26 mouse cellular contexts compared by ENCODE assay signal in the genomic region with DNA sequence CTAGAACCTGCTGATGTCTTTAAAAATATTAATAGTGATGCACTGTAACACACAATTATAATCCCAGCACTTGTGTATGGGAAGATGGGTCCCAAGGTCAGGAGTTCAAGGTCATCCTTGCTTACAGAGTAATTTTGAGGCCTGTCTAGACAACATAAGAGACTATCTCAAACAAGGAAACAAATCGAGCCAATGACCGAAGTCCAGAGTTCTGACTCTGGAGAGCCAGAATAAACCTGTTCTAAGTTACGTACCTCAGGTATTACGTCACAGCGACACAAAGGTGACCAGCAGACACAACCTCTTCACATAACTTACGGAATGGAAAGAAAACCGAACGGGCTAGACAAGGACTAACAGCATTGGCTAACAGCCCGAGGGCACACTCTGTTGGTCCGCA. TPM values are rescaled to one million over a fixed set of nuclear protein-coding genes. Genes with fewer than 3 reads are reported as not detected.
A peak's percentile ranks its signal among the peaks of the same experiment; 100 is the strongest.
DNase-seq lines count a peak whose midpoint lies in the region; ATAC-seq and TF ChIP-seq lines count a peak whose summit lies in the region.
"Had no signal": no experiment of that assay in that cellular context is flagged by ENCODE, and none has a peak within 500 bp of the region (broad histone marks: within the 10 kb centered on the region; RNA-seq: fewer than 3 reads in every experiment).

No protein-coding gene starts in this region.

- no peaks in the 10 kb centered on the region for H3K36me3 ChIP-seq in liver, adult 2 months (ENCODE audit: control insufficient read depth, insufficient read depth, low read length)
- no peaks in the 10 kb centered on the region for H3K36me3 ChIP-seq in liver, embryonic 11.5 days (ENCODE audit: control insufficient read depth, insufficient read depth, low read length)
- no peaks in the 10 kb centered on the region for H3K36me3 ChIP-seq in intestine, embryonic 15.5 days
- H3K36me3 ChIP-seq in intestine, postnatal 0 days (ENCODE audit: control insufficient read depth, insufficient read depth) = no peaks in the 10 kb centered on the region
- H3K36me3 ChIP-seq in neural tube, embryonic 15.5 days = no peaks in the 10 kb centered on the region
- H3K36me3 ChIP-seq: embryonic facial prominence, embryonic 13.5 days; embryonic facial prominence, embryonic 15.5 days; forebrain, embryonic 10.5 days; forebrain, embryonic 12.5 days; G1E had no signal

- WGBS in liver, adult 2 months = 50% methylated on average over 10 of the region's 10 CpGs
- WGBS in liver, embryonic 11.5 days = 90% methylated on average over 10 of the region's 10 CpGs
- 87% methylated on average over 10 of the region's 10 CpGs for WGBS in intestine, embryonic 15.5 days
- 74% methylated on average over 10 of the region's 10 CpGs for WGBS in intestine, postnatal 0 days
- 92% methylated on average over 10 of the region's 10 CpGs for WGBS in neural tube, embryonic 15.5 days

- no peaks in the 10 kb centered on the region for H3K79me2 ChIP-seq in liver, adult 2 months (ENCODE audit: control insufficient read depth, insufficient read depth, low read length)

- no peak for ATAC-seq in liver, embryonic 11.5 days (replicated peaks; ENCODE audit: low FRiP score)
- peak; percentile 59 for ATAC-seq in intestine, embryonic 15.5 days
- ATAC-seq in intestine, postnatal 0 days = peak; percentile 72
- ATAC-seq in neural tube, embryonic 15.5 days (ENCODE audit: low FRiP score) = no peak
- ATAC-seq: activated CD4-positive, CD25-positive, alpha-beta regulatory T cell, adult 4 months; CD4-positive, CD25-positive, alpha-beta regulatory T cell, adult 4 months; forebrain, embryonic 14.5 days; forebrain, embryonic 16.5 days; Patski had no signal

- no peak for TF ChIP-seq POLR2A in liver, adult 2 months (IDR thresholded peaks at IDR 0.05; ENCODE audit: extremely low read depth, insufficient read depth, low read length)

- DNase-seq in liver, adult 2 months (ENCODE audit: extremely low read depth, low read depth, low spot score) = peak; percentile 3
- DNase-seq in liver, embryonic 11.5 days (ENCODE audit: low spot score) = no peak
- DNase-seq: adrenal gland, adult 8-10 months; adrenal gland, postnatal 14 days; adrenal gland, postnatal 36 days; B cell, adult 2 months; cerebellum, adult 11-12 months; cerebellum, adult 2 months; cerebellum, adult 9-10 months; cerebellum, postnatal 10 days; cerebellum, postnatal 25 days; embryo, embryonic 11 days had no signal

- no peaks in the 10 kb centered on the region for H3K27me3 ChIP-seq in liver, adult 2 months (ENCODE audit: control insufficient read depth, insufficient read depth, low read length)
- no peaks in the 10 kb centered on the region for H3K27me3 ChIP-seq in liver, embryonic 11.5 days (replicated peaks; ENCODE audit: control insufficient read depth, insufficient read depth, low read length)
- no peaks in the 10 kb centered on the region for H3K27me3 ChIP-seq in intestine, embryonic 15.5 days (replicated peaks)
- H3K27me3 ChIP-seq in intestine, postnatal 0 days (replicated peaks; ENCODE audit: control insufficient read depth, insufficient read depth, low read length) = no peaks in the 10 kb centered on the region
- no peaks in the 10 kb centered on the region for H3K27me3 ChIP-seq in neural tube, embryonic 15.5 days (replicated peaks)
- H3K27me3 ChIP-seq: embryonic facial prominence, embryonic 13.5 days; embryonic facial prominence, embryonic 15.5 days; forebrain, embryonic 12.5 days; Patski had no signal

- H3K9ac ChIP-seq in liver, adult 2 months (ENCODE audit: low read depth, low read length) = no peak overlapping the region
- no peak overlapping the region for H3K9ac ChIP-seq in liver, embryonic 11.5 days (ENCODE audit: low read depth, low read length)
- H3K9ac ChIP-seq in intestine, embryonic 15.5 days = no peak overlapping the region
- no peak overlapping the region for H3K9ac ChIP-seq in intestine, postnatal 0 days (ENCODE audit: low read depth, low read length)
- no peak overlapping the region for H3K9ac ChIP-seq in neural tube, embryonic 15.5 days (replicated peaks)
- H3K9ac ChIP-seq: embryonic facial prominence, embryonic 13.5 days; embryonic facial prominence, embryonic 15.5 days; forebrain, embryonic 12.5 days had no signal

- no peaks in the 10 kb centered on the region for H3K9me3 ChIP-seq in liver, embryonic 11.5 days (ENCODE audit: control insufficient read depth, low read length)
- no peaks in the 10 kb centered on the region for H3K9me3 ChIP-seq in intestine, embryonic 15.5 days
- no peaks in the 10 kb centered on the region for H3K9me3 ChIP-seq in intestine, postnatal 0 days (ENCODE audit: control insufficient read depth)
- H3K9me3 ChIP-seq in neural tube, embryonic 15.5 days (replicated peaks) = no peaks in the 10 kb centered on the region
- H3K9me3 ChIP-seq: embryonic facial prominence, embryonic 13.5 days; embryonic facial prominence, embryonic 15.5 days; forebrain, embryonic 10.5 days; forebrain, embryonic 12.5 days had no signal

- no peak overlapping the region for H3K4me2 ChIP-seq in liver, embryonic 11.5 days
- H3K4me2 ChIP-seq in intestine, embryonic 15.5 days (replicated peaks) = no peak overlapping the region
- no peak overlapping the region for H3K4me2 ChIP-seq in intestine, postnatal 0 days (replicated peaks; ENCODE audit: low read depth)
- no peak overlapping the region for H3K4me2 ChIP-seq in neural tube, embryonic 15.5 days
- H3K4me2 ChIP-seq: embryonic facial prominence, embryonic 13.5 days; embryonic facial prominence, embryonic 15.5 days; forebrain, embryonic 12.5 days had no signal

- no peak overlapping the region for H3K27ac ChIP-seq in liver, adult 2 months (replicated peaks; ENCODE audit: insufficient read depth, low read depth, low read length)
- no peak overlapping the region for H3K27ac ChIP-seq in liver, embryonic 11.5 days (ENCODE audit: low read depth, low read length)
- H3K27ac ChIP-seq in intestine, embryonic 15.5 days = no peak overlapping the region
- H3K27ac ChIP-seq in intestine, postnatal 0 days (ENCODE audit: low read depth, low read length) = no peak overlapping the region
- H3K27ac ChIP-seq in neural tube, embryonic 15.5 days (replicated peaks) = no peak overlapping the region
- H3K27ac ChIP-seq: embryonic facial prominence, embryonic 13.5 days; embryonic facial prominence, embryonic 15.5 days; forebrain, embryonic 10.5 days; forebrain, embryonic 12.5 days had no signal

- no peaks in the 10 kb centered on the region for H3K4me1 ChIP-seq in liver, adult 2 months (ENCODE audit: control insufficient read depth, insufficient read depth, low read length)
- H3K4me1 ChIP-seq in liver, embryonic 11.5 days (replicated peaks; ENCODE audit: control insufficient read depth, insufficient read depth, low read length) = no peaks in the 10 kb centered on the region
- no peaks in the 10 kb centered on the region for H3K4me1 ChIP-seq in intestine, embryonic 15.5 days (replicated peaks)
- H3K4me1 ChIP-seq in intestine, postnatal 0 days (replicated peaks; ENCODE audit: control insufficient read depth, insufficient read depth, low read length) = no peaks in the 10 kb centered on the region
- H3K4me1 ChIP-seq in neural tube, embryonic 15.5 days = peaks cover 5% of the 10 kb centered on the region
- H3K4me1 ChIP-seq: forebrain, embryonic 12.5 days had no signal

- no peak for TF ChIP-seq CTCF in liver, adult 2 months (IDR thresholded peaks at IDR 0.05; ENCODE audit: low read depth, low read length)
- no peak for TF ChIP-seq CTCF in intestine, postnatal 0 days (IDR thresholded peaks at IDR 0.05; ENCODE audit: low read depth)

- no peak overlapping the region for H3K4me3 ChIP-seq in liver, adult 2 months (ENCODE audit: insufficient read depth, low read depth, low read length)
- no peak overlapping the region for H3K4me3 ChIP-seq in liver, embryonic 11.5 days (ENCODE audit: low read depth, low read length)
- no peak overlapping the region for H3K4me3 ChIP-seq in intestine, embryonic 15.5 days (replicated peaks)
- no peak overlapping the region for H3K4me3 ChIP-seq in intestine, postnatal 0 days (ENCODE audit: low read depth, low read length)
- H3K4me3 ChIP-seq in neural tube, embryonic 15.5 days (replicated peaks) = no peak overlapping the region
- H3K4me3 ChIP-seq: embryonic facial prominence, embryonic 13.5 days; embryonic facial prominence, embryonic 15.5 days; erythroblast, embryonic 14.5 days; forebrain, embryonic 10.5 days; forebrain, embryonic 12.5 days had no signal

RNA-seq across cellular contexts. Expression of gene Kazn, which starts 19.5 kb away (rescaled TPM):
- total RNA-seq in liver, adult 2 months (2014; rRNA removed) = 0.37 and 0.54 TPM in 2 replicates
- 0.91 and 1.3 TPM in 2 replicates for polyA plus RNA-seq in liver, adult 2 months (2012; rRNA removed)
- 4.0 and 4.4 TPM in 2 replicates for polyA plus RNA-seq in liver, embryonic 11.5 days (2014; fragmentation: Nextera tagmentation; extraction: Ambion mirVana)
- 13.6 and 14.0 TPM in 2 replicates for polyA plus RNA-seq in intestine, embryonic 15.5 days (2015; fragmentation: Nextera tagmentation; extraction: Ambion mirVana)
- 17.5 and 20.2 TPM in 2 replicates for polyA plus RNA-seq in intestine, postnatal 0 days (2015; fragmentation: Nextera tagmentation; extraction: Ambion mirVana)
- 25.4 and 25.5 TPM in 2 replicates for polyA plus RNA-seq in neural tube, embryonic 15.5 days (2015; fragmentation: Nextera tagmentation; extraction: Ambion mirVana)
- polyA plus RNA-seq: activated CD4-positive, CD25-positive, alpha-beta regulatory T cell, adult 4 months; CD4-positive, CD25-positive, alpha-beta regulatory T cell, adult 4 months; G1E had no signal

Comparison
In these comparisons a context has a peak if more than half of its experiments do, and no peak if none do; other contexts are left out.
1. ATAC-seq: peak in intestine, embryonic 15.5 days (single experiment) and intestine, postnatal 0 days (single experiment); none in liver, embryonic 11.5 days (single experiment) and neural tube, embryonic 15.5 days (single experiment).